Mouse (Mus musculus) kidney, embryonic 14.5 days (tissue): ENCODE results near the gene Odf2. TPM values are rescaled to one million over a fixed set of nuclear protein-coding genes. Genes with fewer than 3 reads are reported as not detected.
A peak's percentile ranks its signal among the peaks of the same experiment; 100 is the strongest.

Experiments used
- ATAC-seq: fragments of 200-750 bp; cut with Nextera tagmentation; 2 replicates; pipeline ENCODE4 v1.8.0; 2017; ENCODE audit warnings: moderate number of reproducible peaks, mild to moderate bottlenecking, moderate TSS enrichment, moderate library complexity; ENCODE audit not compliant: low FRiP score, low TSS enrichment
- H3K27ac ChIP-seq: fragments of 300-500 bp; sonication (generic); 2 replicates; pipeline ENCODE4 v1.5.1; 2014; ENCODE audit warnings: low read depth, mild to moderate bottlenecking, low read length, moderate library complexity, mixed read lengths
- H3K27me3 ChIP-seq: fragments of 300-500 bp; sonication (generic); 2 replicates; pipeline ENCODE4 v1.6.1; 2014; ENCODE audit warnings: mild to moderate bottlenecking, low read length; ENCODE audit not compliant: control insufficient read depth, insufficient read depth
- H3K36me3 ChIP-seq: fragments of 300-500 bp; sonication (generic); 2 replicates; pipeline ENCODE4 v1.6.1; 2014; ENCODE audit warnings: low read length, mixed read lengths; ENCODE audit not compliant: control insufficient read depth, insufficient read depth
- H3K4me1 ChIP-seq: fragments of 300-500 bp; sonication (generic); 2 replicates; pipeline ENCODE4 v1.6.1; 2014; ENCODE audit warnings: low read length, mixed read lengths; ENCODE audit not compliant: control insufficient read depth, insufficient read depth
- H3K4me2 ChIP-seq: fragments of 300-500 bp; sonication (generic); replicated peaks from 2 replicates; pipeline ENCODE4 v1.6.1; 2014; ENCODE audit warnings: low read depth, mild to moderate bottlenecking, low read length
- H3K4me3 ChIP-seq: fragments of 300-500 bp; sonication (generic); 2 replicates; pipeline ENCODE4 v1.5.1; 2014; ENCODE audit warnings: mild to moderate bottlenecking, low read length
- H3K9ac ChIP-seq: fragments of 300-500 bp; sonication (generic); 2 replicates; pipeline ENCODE4 v1.6.1; 2014; ENCODE audit warnings: low read depth, mild to moderate bottlenecking, low read length, moderate library complexity
- H3K9me3 ChIP-seq: fragments of 300-500 bp; sonication (generic); 2 replicates; pipeline ENCODE4 v1.6.1; 2016; ENCODE audit warnings: low read length; ENCODE audit not compliant: control insufficient read depth
- WGBS: fragments of 180-500 bp; shearing (Covaris S2); extraction: QIAGEN DNeasy Blood & Tissue Kit; methylation state at CpG from one replicate; pipeline ENCODE4 v1.1.7; 2014; 5-methylcytosine and 5-hydroxymethylcytosine counted together
- microRNA-seq: library from miRNA; unstranded; fragments of <30 nt; microRNA quantifications from one replicate; pipeline ENCODE4, GENCODE M21; 2016
- polyA plus RNA-seq: library from polyadenylated mRNA; unstranded; fragments of >200 nt; fragmentation: Nextera tagmentation; extraction: Ambion mirVana; gene quantifications from 2 replicates; pipeline ENCODE4 v1.2.1, GENCODE M21; 2014

Odf2 gene
- polyA plus RNA-seq, 1 experiment from 2014 or later, result 79.9 TPM

GRCm38 (mm10) chr2:29968638-29969037 is 79.6 kb downstream of the Odf2 start:
- Histone ChIP-seq H3K27me3 (no peaks in the 10 kb centered on the region), H3K4me3 (no peak overlapping the region), H3K36me3 (peaks cover 12% of the 10 kb centered on the region; the same call in 1 of the 2 replicates), H3K9me3 (no peaks in the 10 kb centered on the region), H3K27ac (no peak overlapping the region), H3K4me2 (no peak overlapping the region), H3K9ac (no peak overlapping the region), H3K4me1 (peaks cover 44% of the 10 kb centered on the region)
- no peak for ATAC-seq
- 73% methylated on average over 5 of the region's 5 CpGs for WGBS

GRCm38 (mm10) chr2:29971838-29972635 is 83.0 kb downstream of the Odf2 start:
- Histone ChIP-seq H3K27ac (0 out of 2 replicates have a peak overlapping the region, but pooled peaks have one; percentile 1), H3K4me1 (peaks cover 30% of the 10 kb centered on the region), H3K9me3 (no peaks in the 10 kb centered on the region), H3K9ac (no peak overlapping the region), H3K27me3 (no peaks in the 10 kb centered on the region), H3K4me3 (no peak overlapping the region), H3K36me3 (peaks cover 22% of the 10 kb centered on the region; the same call in 1 of the 2 replicates), H3K4me2 (no peak overlapping the region)
- no peak for ATAC-seq
- WGBS, result 73% methylated on average over 9 of the region's 9 CpGs

GRCm38 (mm10) chr2:29973525-29973924 is 84.5 kb downstream of the Odf2 start:
- no peaks in the 10 kb centered on the region for H3K9me3 ChIP-seq
- no peak overlapping the region for H3K4me3 ChIP-seq
- peak; percentile 57 for ATAC-seq
- no peak overlapping the region for H3K27ac ChIP-seq
- no peak overlapping the region for H3K9ac ChIP-seq
- H3K4me2 ChIP-seq, result no peak overlapping the region
- H3K27me3 ChIP-seq, result no peaks in the 10 kb centered on the region
- peaks cover 27% of the 10 kb centered on the region for H3K36me3 ChIP-seq
- peaks cover 17% of the 10 kb centered on the region for H3K4me1 ChIP-seq
- WGBS, result 26% methylated on average over 2 of the region's 2 CpGs

- Histone ChIP-seq H3K4me2 (no peak overlapping the region), H3K4me3 (no peak overlapping the region), H3K4me1 (peaks cover 7% of the 10 kb centered on the region), H3K27ac (no peak overlapping the region), H3K9ac (no peak overlapping the region), H3K27me3 (no peaks in the 10 kb centered on the region), H3K36me3 (peaks cover 51% of the 10 kb centered on the region), H3K9me3 (no peaks in the 10 kb centered on the region)
- ATAC-seq, result no peak
These were observed 88.3 kb downstream of the Odf2 start for GRCm38 (mm10) chr2:29977307-29977706.

- Histone ChIP-seq H3K4me3 (no peak overlapping the region), H3K4me1 (no peaks in the 10 kb centered on the region), H3K27ac (no peak overlapping the region), H3K27me3 (no peaks in the 10 kb centered on the region), H3K4me2 (no peak overlapping the region), H3K9ac (no peak overlapping the region), H3K9me3 (no peaks in the 10 kb centered on the region), H3K36me3 (peaks cover 82% of the 10 kb centered on the region)
- 97% methylated on average over 1 of the region's 1 CpGs for WGBS
- ATAC-seq, result no peak
These were observed 91.6 kb downstream of the Odf2 start for GRCm38 (mm10) chr2:29980661-29981060.

Small RNAs within 50 kb of the gene (microRNA-seq; reads per million reads assigned to microRNA genes)
- gene Mir219a-2 (not detected), gene Mir219b (not detected)

Other genes with a start within 250 kb of the Odf2 start
- 0.84 and 1.5 TPM in 2 replicates for gene Gm13420, start 137.5 kb upstream of the Odf2 start, polyA plus RNA-seq
- 0.41 and 1.0 TPM in 2 replicates for gene Gm13547, start 129.9 kb upstream of the Odf2 start, polyA plus RNA-seq
- gene Coq4, start 101.7 kb upstream of the Odf2 start, polyA plus RNA-seq, result 44.8 and 47.0 TPM in 2 replicates
- gene Trub2, start 100.7 kb upstream of the Odf2 start, polyA plus RNA-seq, result 36.5 and 41.3 TPM in 2 replicates
- gene Slc27a4, start 86.6 kb upstream of the Odf2 start, polyA plus RNA-seq, result 9.1 and 11.4 TPM in 2 replicates
- gene Urm1, start 69.1 kb upstream of the Odf2 start, polyA plus RNA-seq, result 27.3 and 29.2 TPM in 2 replicates
- 8.9 and 15.6 TPM in 2 replicates for gene Cercam, start 20.1 kb upstream of the Odf2 start, polyA plus RNA-seq
- gene Gle1, start 46.2 kb downstream of the Odf2 start, polyA plus RNA-seq, result 43.8 and 57.9 TPM in 2 replicates
- gene Sptan1, start 76.3 kb downstream of the Odf2 start, polyA plus RNA-seq, result 121 and 136 TPM in 2 replicates
- 41.2 and 42.6 TPM in 2 replicates for gene Wdr34, start 159.7 kb downstream of the Odf2 start, polyA plus RNA-seq
- gene Set, start 168.2 kb downstream of the Odf2 start, polyA plus RNA-seq, result 647 and 702 TPM in 2 replicates
- 7.8 and 9.1 TPM in 2 replicates for gene Pkn3, start 188.5 kb downstream of the Odf2 start, polyA plus RNA-seq
- 36.3 and 40.9 TPM in 2 replicates for gene Zdhhc12, start 204.4 kb downstream of the Odf2 start, polyA plus RNA-seq
- 9.4 and 11.9 TPM in 2 replicates for gene Zer1, start 235.4 kb downstream of the Odf2 start, polyA plus RNA-seq
- gene Tbc1d13, start 244.5 kb downstream of the Odf2 start, polyA plus RNA-seq, result 11.1 and 15.3 TPM in 2 replicates